Mouse (Mus musculus): Measurements from ENCODE around the gene Nudt3. TPM values are rescaled to one million over a fixed set of nuclear protein-coding genes. Genes with fewer than 3 reads are reported as not detected.

Nudt3 gene
- total RNA-seq, 2 experiments from 2014 or later: 550 to 603 TPM

DNA sequence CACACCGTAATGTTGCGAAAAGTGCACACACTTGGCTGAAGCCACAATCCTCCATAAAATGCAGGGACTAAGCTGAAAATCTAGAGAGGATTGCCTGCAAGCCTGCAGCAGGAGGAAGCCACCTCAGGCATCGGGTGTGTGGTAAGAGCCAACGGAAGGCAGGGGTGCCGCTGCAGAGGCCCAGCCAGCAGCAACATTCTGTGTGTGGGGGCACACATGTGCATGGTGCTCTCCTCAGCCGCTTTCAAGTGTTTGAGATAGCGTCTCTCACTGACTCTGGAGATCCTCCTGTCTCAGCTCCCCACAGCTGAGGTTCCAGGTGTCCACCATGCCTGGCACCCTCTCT lies 30.8 kb downstream of the Nudt3 start:
- intact Hi-C loops (cut with DNase I): no loop called here
- no peak for TF ChIP-seq CTCF (IDR thresholded peaks at IDR 0.05)
- Histone ChIP-seq H3K4me3 (no peak overlapping the region), H3K27ac (no peak overlapping the region)
- no peak for DNase-seq (ENCODE audit: extremely low spot score in 1 of 2, low spot score in 2 of 2)

DNA sequence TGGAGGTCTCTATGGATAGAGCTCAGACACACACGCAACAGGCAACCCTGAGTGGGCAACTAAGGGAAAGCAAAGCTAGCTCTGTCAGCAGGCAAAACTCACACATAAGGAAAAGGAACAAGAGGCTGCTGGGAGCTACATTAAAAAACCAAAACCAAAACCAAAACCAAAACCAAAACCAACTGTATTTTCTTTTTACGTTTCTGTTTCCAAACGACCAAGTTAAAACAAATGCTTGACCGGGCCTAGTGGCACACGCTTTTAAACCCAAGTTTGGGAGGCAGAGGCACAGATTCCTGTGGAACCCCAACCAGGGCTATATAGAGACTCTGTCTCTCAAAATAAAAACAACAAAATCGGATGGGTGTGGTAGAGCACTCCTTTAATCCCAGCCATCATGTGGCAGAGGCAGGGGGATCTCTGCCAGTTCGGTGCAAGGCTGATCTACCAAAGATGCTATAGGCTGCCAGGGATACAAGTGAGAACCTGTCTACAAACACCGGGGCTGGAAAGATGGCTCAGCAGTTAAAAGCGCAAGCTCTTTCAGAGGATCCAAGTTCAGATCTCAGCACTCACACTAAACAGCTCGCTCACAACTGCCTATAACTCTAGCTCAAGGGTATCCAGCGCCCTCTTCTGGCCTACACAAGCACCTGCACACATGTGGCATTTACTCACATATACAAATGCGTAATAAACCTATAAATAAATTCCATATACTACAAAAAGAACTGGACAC lies 31.3 kb downstream of the Nudt3 start:
- peak; percentile 27 for TF ChIP-seq CTCF (IDR thresholded peaks at IDR 0.05)
- Histone ChIP-seq H3K27ac (no peak overlapping the region), H3K4me3 (no peak overlapping the region)
- no peak for DNase-seq (ENCODE audit: extremely low spot score in 1 of 2, low spot score in 2 of 2)
- intact Hi-C loops (cut with DNase I): no loop called here

DNA sequence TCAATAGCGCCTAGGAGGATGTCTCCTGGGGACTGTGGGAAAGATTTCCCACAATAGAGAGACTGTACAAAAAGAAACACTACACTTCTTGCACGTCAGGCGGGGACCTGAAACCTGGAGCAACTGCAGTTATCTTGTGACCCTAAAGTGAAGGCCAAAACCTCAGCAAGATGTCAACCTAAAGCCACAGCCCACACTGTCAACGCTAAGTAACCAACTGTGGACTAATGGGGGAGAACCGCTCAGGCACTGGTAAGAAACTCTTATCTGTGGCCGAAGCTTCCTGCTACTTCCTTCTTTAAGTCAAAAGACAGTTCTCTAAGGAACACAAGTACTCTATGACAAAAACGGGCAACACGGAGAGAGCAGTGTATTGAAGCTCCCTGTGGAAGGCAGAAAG lies 35.1 kb downstream of the Nudt3 start:
- intact Hi-C loops (cut with DNase I): no loop called here
- Histone ChIP-seq H3K4me3 (no peak overlapping the region), H3K27ac (peak overlapping the region; percentile 72)
- no peak for DNase-seq (ENCODE audit: extremely low spot score in 1 of 2, low spot score in 2 of 2)
- TF ChIP-seq CTCF (IDR thresholded peaks at IDR 0.05): no peak

DNA sequence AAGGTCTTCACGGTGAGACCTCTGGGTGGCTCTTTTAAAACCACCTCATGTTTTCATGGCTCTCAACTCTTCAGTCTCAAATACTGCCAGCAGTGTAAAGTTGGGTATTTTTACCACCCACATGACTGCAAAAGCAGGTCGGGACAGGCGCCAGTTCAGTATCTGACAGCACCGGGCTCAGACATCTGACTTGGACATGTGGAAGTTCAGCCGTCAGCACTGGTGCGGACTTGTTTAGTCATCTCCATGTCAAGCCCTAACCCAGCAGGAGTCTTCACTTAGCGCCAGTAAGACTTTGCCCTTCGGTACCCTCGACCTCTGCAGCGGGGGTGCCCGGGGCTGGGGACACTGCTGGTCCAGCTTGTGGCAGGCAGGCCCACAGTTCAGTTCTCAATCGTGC lies 36.0 kb downstream of the Nudt3 start:
- H3K4me3 ChIP-seq: no peak overlapping the region
- intact Hi-C loops (cut with DNase I): no loop called here
- no peak for DNase-seq (ENCODE audit: extremely low spot score in 1 of 2, low spot score in 2 of 2)
- no peak for TF ChIP-seq CTCF (IDR thresholded peaks at IDR 0.05)
- peak overlapping the region; percentile 78 for H3K27ac ChIP-seq

DNA sequence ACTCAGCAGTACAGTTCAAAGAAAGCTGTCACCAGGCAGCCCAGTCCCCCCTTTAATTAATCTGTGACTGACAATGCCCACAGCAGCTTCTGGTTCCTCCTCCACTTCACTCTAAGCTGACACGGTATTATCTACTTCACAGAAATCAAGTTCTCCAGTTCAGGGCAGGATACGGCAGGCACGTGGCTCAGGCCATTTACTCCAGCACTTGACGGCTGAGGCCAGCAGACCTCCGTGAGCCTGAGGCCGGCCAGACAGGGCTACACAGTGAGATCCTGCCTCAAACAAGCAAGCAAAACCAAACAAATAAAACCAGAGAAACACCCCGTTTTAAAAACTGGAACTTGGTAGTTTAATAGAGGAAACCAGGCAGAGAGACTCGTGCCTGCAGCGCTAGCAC lies 36.6 kb downstream of the Nudt3 start:
- DNase-seq (ENCODE audit: extremely low spot score in 1 of 2, low spot score in 2 of 2): no peak
- TF ChIP-seq CTCF (IDR thresholded peaks at IDR 0.05): no peak
- Histone ChIP-seq H3K27ac (peak overlapping the region; percentile 78), H3K4me3 (no peak overlapping the region)
- intact Hi-C loops (cut with DNase I): no loop called here

DNA sequence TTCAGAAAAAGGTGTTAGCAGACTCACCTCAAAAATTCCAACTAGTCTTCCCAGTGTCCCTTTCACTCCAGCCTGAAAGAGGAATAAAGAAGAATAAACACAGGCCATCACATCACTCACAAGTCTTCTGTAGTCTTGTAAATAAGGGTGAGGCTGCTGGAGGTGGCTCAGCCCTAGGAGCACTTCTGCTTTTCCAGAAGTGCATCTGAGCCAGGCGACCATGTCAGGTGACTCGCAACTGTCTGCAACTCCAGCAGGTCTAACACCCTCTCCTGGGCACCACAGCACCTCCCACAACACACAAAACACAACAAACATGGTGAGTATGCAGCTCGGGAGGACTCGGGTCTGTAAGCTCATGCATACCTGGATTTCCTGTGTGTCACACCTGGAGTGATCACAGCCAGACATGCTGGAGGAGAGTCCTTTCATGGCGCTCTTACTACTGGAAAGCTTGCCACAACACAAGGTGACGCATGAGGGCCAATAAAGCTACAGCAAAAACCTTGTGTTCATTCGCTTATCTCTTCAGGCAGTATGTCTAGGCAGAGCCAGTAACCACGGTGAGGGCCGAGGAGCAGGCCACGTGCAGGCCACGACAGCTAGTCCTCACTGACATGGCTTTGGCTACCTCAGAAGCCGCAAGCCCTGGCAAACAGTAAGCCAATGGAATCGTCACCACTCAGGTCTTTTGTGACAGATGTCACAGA lies 40.0 kb downstream of the Nudt3 start:
- no peak for DNase-seq (ENCODE audit: extremely low spot score in 1 of 2, low spot score in 2 of 2)
- intact Hi-C loops (cut with DNase I): no loop called here
- no peak for TF ChIP-seq CTCF (IDR thresholded peaks at IDR 0.05)
- Histone ChIP-seq H3K4me3 (no peak overlapping the region), H3K27ac (no peak overlapping the region)

DNA sequence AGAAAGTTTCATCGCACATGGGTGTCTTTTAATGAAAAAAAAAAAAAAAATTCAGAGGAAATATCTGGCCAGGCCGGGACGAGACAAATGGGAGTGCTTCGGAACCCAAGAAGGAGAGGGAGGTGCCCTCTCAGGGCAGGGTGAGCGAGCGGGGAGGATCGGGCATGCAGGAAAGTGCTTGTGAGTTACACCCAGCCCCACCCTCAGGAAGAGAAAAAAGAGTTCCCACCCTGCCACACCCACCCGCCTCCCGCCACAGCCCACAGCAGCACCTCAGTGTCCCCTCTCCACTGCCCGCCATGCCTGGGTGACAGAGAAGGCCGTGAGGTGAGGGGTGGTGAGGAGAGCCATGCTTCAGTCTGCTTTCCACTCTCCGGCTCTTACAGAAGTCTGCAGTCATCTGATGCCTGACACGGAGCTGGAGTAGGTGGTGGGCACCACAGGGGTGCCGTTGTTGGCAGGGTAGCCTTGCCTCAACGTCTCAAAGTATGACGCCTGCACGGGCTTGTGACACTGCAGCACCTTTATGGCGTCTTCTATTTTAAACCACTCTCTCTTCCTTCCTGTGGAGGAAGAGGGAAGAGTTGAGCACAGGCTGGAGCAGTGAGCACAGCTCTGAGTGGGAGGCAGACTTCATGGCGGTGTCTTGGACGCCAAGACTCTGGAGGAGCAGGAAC lies 42.8 kb downstream of the Nudt3 start:
- intact Hi-C loops (cut with DNase I): loop anchor here (2.0 kb wide), 1 partner anchor 14 kb away; no protein-coding TSS in a partner anchor
- DNase-seq (ENCODE audit: extremely low spot score in 1 of 2, low spot score in 2 of 2): no peak
- H3K27ac ChIP-seq: peak overlapping the region; percentile 52
- H3K4me3 ChIP-seq: no peak overlapping the region
- TF ChIP-seq CTCF (IDR thresholded peaks at IDR 0.05): no peak

DNA sequence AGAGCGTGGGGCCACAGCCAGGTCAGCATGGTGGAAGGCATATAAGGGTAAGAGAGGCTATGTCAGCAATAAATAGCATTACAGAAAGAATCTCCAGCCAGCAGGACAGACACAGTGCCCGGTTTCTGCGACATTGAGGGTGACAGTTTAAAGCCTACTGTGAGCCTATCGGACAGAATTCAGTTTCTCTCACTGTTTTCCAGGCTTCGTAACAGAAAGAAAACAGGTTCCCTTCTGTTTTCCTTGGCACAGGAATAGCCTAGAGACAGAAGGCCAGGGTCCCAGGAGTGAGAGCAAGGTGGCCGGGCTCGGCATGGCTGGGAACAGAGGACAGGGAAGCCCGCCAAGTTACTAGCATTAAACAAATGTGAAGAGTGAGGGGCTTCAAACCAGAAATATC lies 43.5 kb downstream of the Nudt3 start:
- H3K27ac ChIP-seq: peak overlapping the region; percentile 52; the same call in 1 of the 2 replicates
- TF ChIP-seq CTCF (IDR thresholded peaks at IDR 0.05): no peak
- intact Hi-C loops (cut with DNase I): loop anchor here (2.0 kb wide), 1 partner anchor 13 kb away; no protein-coding TSS in a partner anchor
- H3K4me3 ChIP-seq: no peak overlapping the region
- DNase-seq (ENCODE audit: extremely low spot score in 1 of 2, low spot score in 2 of 2): no peak

DNA sequence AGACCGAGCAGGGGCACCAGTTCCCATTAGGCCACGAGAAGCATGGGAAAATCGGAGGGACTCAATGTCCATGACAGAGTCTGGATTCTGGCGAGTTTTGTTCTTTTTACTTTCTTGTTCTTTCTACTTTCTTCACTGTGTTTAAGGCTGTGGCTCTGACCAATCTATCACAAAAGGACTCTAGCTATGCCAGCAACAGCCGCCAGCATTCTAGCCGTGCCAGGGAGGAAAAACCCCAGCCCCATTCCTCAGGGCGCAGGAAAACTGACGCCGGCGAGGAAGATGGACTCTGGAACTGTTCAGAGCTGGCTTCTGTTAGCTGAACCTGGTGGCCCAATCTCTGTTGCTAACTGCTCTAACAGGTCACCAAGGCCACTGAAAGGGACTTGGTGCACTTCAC lies 44.8 kb downstream of the Nudt3 start:
- DNase-seq (ENCODE audit: extremely low spot score in 1 of 2, low spot score in 2 of 2): no peak
- intact Hi-C loops (cut with DNase I): no loop called here
- Histone ChIP-seq H3K27ac (no peak overlapping the region; the same call in none of the 2 replicates), H3K4me3 (no peak overlapping the region)
- no peak for TF ChIP-seq CTCF (IDR thresholded peaks at IDR 0.05)

DNA sequence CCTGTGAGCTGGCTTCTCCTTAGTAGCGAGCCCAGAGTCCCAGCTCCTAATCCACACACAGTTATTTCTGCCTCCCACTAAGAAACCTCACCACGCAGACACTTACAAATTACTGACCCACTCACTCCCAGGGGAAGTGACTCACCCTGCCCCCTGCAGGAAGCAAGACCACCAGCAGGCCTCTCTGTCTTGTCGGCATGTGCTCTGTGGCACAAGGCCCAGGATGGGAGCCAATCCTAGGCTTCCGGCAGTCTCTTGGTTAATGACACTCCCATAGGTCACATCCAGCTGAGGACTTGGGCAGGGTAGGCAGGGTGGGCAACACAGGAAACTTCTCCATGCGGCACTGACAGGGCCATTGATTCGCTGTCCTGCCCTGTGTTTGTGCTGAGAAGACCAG lies 45.8 kb downstream of the Nudt3 start:
- intact Hi-C loops (cut with DNase I): no loop called here
- no peak for DNase-seq (ENCODE audit: extremely low spot score in 1 of 2, low spot score in 2 of 2)
- peak overlapping the region; percentile 42; the same call in 1 of the 2 replicates for H3K27ac ChIP-seq
- no peak overlapping the region for H3K4me3 ChIP-seq
- peak; percentile 18 for TF ChIP-seq CTCF (IDR thresholded peaks at IDR 0.05)

DNA sequence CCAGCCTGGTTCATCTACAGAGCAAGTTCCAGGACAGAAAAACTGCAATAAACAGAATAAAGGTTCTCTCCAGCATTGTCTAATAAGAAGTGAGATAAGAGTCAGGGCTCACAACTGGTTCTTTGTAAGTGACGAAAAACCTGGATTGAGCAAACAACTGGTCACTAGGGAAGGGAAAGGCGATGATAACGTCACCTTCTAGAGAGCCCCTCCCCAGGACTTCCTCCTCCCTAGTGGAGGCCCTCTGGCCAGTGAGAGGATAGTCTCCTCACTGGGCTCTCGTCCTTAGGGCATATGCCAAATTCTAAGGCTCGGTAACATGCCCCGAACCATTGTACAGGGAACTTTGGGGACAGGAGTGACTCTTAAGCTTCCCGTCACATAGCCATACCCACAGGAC lies 47.2 kb downstream of the Nudt3 start:
- DNase-seq (ENCODE audit: extremely low spot score in 1 of 2, low spot score in 2 of 2): no peak
- Histone ChIP-seq H3K4me3 (no peak overlapping the region), H3K27ac (no peak overlapping the region; the same call in none of the 2 replicates)
- no peak for TF ChIP-seq CTCF (IDR thresholded peaks at IDR 0.05)
- intact Hi-C loops (cut with DNase I): no loop called here

DNA sequence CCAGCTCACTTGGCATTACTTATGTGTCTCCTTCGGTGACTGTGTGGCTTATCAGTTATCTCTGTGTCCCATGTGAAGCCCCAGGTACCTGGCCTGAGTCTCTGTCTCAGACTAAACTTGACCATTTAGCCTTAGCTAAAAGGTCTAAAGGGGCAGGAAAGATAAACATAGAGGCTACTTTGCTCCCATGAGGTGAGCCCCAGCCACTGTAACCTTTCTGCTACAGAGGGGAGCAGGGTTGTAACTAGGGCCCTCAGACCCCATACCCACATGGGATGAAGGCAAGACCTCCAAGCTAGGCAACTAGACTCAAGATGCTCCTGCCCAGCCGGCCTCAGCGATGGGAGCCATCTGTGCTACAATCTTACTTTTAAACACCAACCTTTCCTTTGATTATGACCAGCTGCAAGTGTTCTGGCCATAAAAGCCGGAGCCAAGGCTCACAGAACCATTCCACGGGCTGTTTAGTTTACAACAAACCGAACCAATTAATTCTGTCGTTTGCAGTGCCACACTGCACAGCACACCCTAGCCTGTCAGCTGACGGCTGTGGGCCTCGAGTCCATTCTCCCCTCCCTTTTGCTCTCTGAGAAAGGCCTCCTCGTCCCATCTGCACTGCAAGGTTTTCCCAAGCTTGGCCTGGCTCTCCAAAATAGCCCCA lies 48.0 kb downstream of the Nudt3 start:
- TF ChIP-seq CTCF (IDR thresholded peaks at IDR 0.05): no peak
- intact Hi-C loops (cut with DNase I): no loop called here
- Histone ChIP-seq H3K27ac (peak overlapping the region; percentile 59), H3K4me3 (no peak overlapping the region)
- no peak for DNase-seq (ENCODE audit: extremely low spot score in 1 of 2, low spot score in 2 of 2)

Measured in left cerebral cortex, adult 2 months (tissue).